Mouse (Mus musculus): ENCODE measurements around the gene Dctn2. TPM values are rescaled to one million over a fixed set of nuclear protein-coding genes. Genes with fewer than 3 reads are reported as not detected.
"Not testable (repeated sequence)": the region's sequence is repeated elsewhere in the genome, so short reads cannot be mapped to it uniquely, and the experiment has no call there.

The Dctn2 gene
- polyA plus RNA-seq, 1 experiment from 2014 or later = 133 TPM

DNA sequence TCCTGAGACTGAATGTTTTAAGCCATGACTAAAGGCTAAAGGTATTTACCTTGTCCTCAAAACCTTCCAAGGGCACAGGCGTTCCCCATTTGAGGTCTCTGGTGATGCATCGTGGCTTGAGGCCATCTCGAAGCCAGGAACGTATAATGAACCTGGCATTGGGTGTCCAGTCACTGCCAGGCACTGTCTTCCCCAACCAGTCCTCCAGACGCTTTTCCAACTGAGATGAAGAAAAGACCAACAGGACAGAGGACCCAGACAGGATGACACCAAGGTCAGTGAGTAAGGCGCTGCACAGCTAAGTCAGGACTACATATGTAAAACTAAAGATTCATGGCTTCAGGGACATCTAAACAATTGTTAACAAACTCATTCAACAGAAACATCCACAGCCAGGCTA lies 34.2 kb downstream of the Dctn2 start:
- Histone ChIP-seq H3K27ac (replicated peaks) (no peak overlapping the region), H3K4me3 (no peak overlapping the region)
- WGBS = 91% methylated on average over 6 of the region's 6 CpGs

DNA sequence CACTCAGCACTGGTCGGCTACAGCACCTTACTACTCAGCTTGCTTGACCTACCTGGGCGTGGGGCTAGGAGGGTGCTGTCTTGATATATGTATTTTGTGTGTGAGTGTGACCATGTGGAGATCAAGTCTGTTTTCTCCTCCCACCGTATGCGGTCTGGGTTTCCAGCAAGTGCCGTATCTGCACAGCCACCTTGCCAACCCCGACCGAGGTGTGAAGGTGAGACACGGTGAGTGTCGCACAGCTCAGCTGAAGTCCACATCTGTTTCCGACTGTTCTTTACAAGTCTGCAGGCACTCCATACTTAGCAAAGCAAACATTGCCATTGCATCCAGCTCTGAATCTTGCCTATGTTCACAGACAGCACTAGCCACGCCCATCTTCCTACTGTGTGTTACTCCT lies 37.0 kb downstream of the Dctn2 start:
- H3K9ac ChIP-seq = no peak overlapping the region
- 90% methylated on average over 11 of the region's 11 CpGs for WGBS
- ATAC-seq (ENCODE audit: extremely low read depth, insufficient number of reproducible peaks, low FRiP score, low TSS enrichment) = no peak

More for the DNA sequence above, 34.2 kb downstream of the Dctn2 start:
- Histone ChIP-seq H3K4me1 (peaks cover 20% of the 10 kb centered on the region), H3K9me3 (no peaks in the 10 kb centered on the region), H3K9ac (no peak overlapping the region), H3K4me2 (no peak overlapping the region), H3K27me3 (replicated peaks) (no peaks in the 10 kb centered on the region), H3K36me3 (peaks cover 98% of the 10 kb centered on the region)
- ATAC-seq (ENCODE audit: extremely low read depth, insufficient number of reproducible peaks, low FRiP score, low TSS enrichment) = no peak

DNA sequence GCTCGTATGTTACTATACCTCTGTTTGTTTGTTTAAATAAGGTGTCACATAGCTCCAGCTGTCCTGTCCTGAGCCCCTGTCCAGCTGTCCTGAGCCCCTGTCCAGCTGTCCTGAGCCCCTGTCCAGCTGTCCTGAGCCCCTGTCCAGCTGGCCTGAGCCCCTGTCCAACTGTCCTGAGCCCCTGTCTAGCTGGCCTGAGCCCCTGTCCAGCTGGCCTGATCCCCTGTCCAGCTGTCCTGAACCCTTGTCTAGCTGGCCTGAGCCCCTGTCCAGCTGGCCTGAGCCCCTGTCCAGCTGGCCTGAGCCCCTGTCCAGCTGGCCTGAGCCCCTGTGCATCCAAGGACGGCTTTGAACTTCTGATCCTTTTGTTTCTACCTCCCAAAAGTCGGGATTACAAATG lies 43.0 kb downstream of the Dctn2 start:
- H3K27me3 ChIP-seq (replicated peaks); H3K27ac ChIP-seq (replicated peaks); H3K4me2 ChIP-seq; ATAC-seq (ENCODE audit: extremely low read depth, insufficient number of reproducible peaks, low FRiP score, low TSS enrichment); H3K9ac ChIP-seq; H3K9me3 ChIP-seq; H3K4me3 ChIP-seq: not testable (repeated sequence)
- peaks cover 58% of the 10 kb centered on the region for H3K36me3 ChIP-seq
- H3K4me1 ChIP-seq = peaks cover 19% of the 10 kb centered on the region
- WGBS = 84% methylated on average over 3 of the region's 3 CpGs

More for the DNA sequence above, 37.0 kb downstream of the Dctn2 start:
- no peaks in the 10 kb centered on the region for H3K27me3 ChIP-seq (replicated peaks)
- H3K27ac ChIP-seq (replicated peaks) = no peak overlapping the region
- no peaks in the 10 kb centered on the region for H3K4me1 ChIP-seq
- no peaks in the 10 kb centered on the region for H3K9me3 ChIP-seq
- H3K4me2 ChIP-seq = no peak overlapping the region
- no peak overlapping the region for H3K4me3 ChIP-seq
- peaks cover 98% of the 10 kb centered on the region for H3K36me3 ChIP-seq

DNA sequence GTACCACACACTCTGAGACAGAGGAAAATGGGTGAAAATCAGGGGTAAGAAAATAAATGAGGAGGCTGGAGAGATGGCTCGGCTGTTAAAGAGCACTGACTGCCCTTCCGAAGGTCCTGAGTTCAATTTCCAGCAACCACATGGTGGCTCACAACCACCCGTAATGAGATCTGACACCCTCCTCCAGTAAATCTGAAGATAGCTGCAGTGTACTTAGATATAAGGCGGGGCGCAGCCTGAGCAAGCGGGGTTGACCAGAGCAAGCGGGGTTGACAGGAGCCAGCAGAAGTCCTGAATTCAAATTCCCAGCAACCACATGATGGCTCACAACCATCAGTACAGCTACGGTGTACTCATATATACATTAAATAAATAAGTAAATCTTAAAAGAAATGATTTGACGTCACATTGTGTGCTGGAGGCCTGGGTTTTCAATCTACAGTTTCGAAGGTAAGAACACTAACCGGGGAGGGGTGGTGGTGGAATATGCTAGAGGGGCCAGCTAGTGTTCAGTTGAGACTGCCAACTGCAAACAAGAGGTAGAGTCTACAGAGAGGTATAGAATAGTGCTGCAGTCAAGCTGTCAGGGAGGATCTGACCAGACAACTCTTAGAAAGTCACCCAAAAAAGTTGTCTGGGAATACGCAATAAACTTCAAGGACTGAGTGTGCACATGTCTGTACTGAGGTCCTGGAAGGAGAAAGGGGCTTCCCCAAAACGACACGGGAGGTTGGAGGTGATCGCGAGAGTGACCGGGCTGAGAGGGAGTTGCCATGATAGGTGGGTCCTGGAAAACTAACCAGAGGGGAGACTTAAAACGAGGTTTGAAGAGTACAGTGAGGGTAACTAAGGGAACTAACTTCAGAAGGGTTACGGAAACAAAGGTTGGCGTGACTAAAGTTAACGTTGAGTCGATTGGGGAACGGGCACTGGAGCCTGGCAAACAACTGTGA lies 44.6 kb downstream of the Dctn2 start:
- Histone ChIP-seq H3K4me1 (peaks cover 19% of the 10 kb centered on the region), H3K9me3 (no peaks in the 10 kb centered on the region), H3K27ac (replicated peaks) (peak overlapping the region; percentile 69), H3K4me2 (peak overlapping the region; percentile 93), H3K27me3 (replicated peaks) (no peaks in the 10 kb centered on the region), H3K4me3 (peak overlapping the region; percentile 82), H3K36me3 (peaks cover 42% of the 10 kb centered on the region), H3K9ac (peak overlapping the region; percentile 92)
- peak; percentile 21; the same call in 1 of the 2 replicates for ATAC-seq (ENCODE audit: extremely low read depth, insufficient number of reproducible peaks, low FRiP score, low TSS enrichment)
- 33% methylated on average over 23 of the region's 23 CpGs for WGBS

DNA sequence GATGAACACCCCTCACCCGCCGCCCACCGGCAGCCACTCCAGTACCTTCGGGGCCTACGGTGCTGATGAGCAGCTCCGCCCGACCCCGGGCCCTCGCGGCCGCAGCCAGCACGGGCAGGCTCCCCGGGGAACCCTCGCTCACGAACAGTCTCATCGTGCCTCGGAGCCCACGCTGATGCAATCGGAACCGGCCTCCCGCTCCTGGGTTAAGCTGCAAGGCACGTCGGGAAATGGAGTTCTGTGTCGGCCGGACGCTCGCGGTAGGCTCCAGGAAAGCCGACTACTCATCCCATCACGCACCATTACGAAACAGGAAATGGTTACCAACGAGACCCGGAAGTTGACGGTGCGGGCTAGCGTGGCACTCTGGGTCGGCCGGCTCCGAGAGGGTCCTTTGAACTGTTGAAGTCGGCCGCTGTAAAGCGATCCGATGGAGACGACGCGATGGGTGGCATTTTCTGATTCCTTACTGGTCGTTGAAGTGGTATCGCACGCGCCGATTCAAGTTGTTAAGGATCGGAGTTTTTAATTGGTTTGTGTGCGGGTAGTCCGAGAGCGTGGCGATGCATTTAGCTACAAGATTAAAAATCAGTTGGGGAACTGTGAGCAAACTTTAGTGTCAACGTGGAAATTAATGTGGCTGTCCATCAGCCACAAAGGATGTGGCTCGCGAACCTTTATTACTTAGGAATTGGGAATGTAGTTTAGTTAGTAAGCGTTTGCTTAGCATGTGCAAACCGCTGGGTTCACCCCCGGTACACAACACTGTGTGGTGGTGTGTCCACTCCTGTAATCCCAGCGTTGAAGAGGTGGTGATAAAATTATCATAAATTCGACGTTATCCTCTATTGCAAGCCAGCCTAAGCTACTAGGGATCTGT lies 45.5 kb downstream of the Dctn2 start, which contains the start of gene Mars:
Gene Mars (minus strand): TSS at position 311 of the 880 bp plus-strand sequence.
- WGBS = under 1% methylated on average over 65 of the region's 65 CpGs
- H3K9me3 ChIP-seq = no peaks in the 10 kb centered on the region
- ATAC-seq (ENCODE audit: extremely low read depth, insufficient number of reproducible peaks, low FRiP score, low TSS enrichment) = peak; percentile 89
- H3K4me3 ChIP-seq = peak within 1 kb of the TSS; percentile 82
- peaks cover 32% of the 10 kb centered on the region for H3K36me3 ChIP-seq
- H3K27ac ChIP-seq (replicated peaks) = peak within 1 kb of the TSS; percentile 70
- H3K4me1 ChIP-seq = peaks cover 19% of the 10 kb centered on the region
- peak within 1 kb of the TSS; percentile 93 for H3K4me2 ChIP-seq
- H3K27me3 ChIP-seq (replicated peaks) = no peaks in the 10 kb centered on the region
- H3K9ac ChIP-seq = peak within 1 kb of the TSS; percentile 92

DNA sequence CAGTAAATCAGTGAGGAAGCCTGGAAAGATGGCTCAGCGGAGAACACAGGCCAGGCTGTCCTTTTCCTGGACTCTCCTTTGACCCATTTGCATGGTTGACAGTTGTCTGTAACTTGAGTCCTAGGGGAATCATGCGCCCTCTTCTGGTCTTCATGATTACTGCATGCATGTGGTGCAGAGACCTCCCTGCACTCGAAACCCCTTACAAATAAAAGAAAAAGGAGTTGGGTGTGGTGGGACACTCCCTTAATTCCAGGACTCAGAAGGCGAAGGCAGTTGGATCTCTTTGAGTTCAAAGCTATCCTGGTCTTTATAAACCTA lies 46.1 kb downstream of the Dctn2 start:
- Histone ChIP-seq H3K36me3 (peaks cover 26% of the 10 kb centered on the region), H3K9ac (peak overlapping the region; percentile 92), H3K4me2 (peak overlapping the region; percentile 93), H3K4me3 (peak overlapping the region; percentile 82), H3K4me1 (peaks cover 19% of the 10 kb centered on the region), H3K27me3 (replicated peaks) (no peaks in the 10 kb centered on the region), H3K27ac (replicated peaks) (peak overlapping the region; percentile 70), H3K9me3 (no peaks in the 10 kb centered on the region)
- 2% methylated on average over 4 of the region's 4 CpGs for WGBS
- no peak for ATAC-seq (ENCODE audit: extremely low read depth, insufficient number of reproducible peaks, low FRiP score, low TSS enrichment)

DNA sequence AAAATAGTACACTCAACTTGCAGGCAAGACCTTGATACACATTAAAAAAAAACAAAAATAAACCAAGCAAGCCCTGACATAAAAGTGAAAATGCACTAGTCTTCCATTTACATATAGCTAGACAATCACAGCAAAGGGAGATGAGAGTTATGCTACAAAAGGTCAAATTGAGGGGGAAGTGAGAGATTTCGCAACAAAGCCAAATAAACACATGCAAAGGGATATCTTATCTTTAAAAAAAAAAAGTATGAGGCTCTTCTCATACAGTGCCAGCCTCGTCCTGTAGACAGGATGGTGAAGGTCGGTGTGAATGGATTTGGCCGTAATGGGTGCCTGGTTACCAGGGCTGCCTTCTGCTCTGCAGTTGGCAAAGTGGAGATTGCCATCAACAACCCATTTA lies 46.7 kb downstream of the Dctn2 start:
- Histone ChIP-seq H3K4me1 (peaks cover 19% of the 10 kb centered on the region), H3K27ac (replicated peaks) (no peak overlapping the region), H3K4me2 (no peak overlapping the region; the same call in 1 of the 2 replicates), H3K9me3 (no peaks in the 10 kb centered on the region), H3K4me3 (no peak overlapping the region), H3K36me3 (peaks cover 21% of the 10 kb centered on the region), H3K27me3 (replicated peaks) (no peaks in the 10 kb centered on the region; the same call in 1 of the 2 replicates), H3K9ac (no peak overlapping the region)
- WGBS = 57% methylated on average over 4 of the region's 4 CpGs
- ATAC-seq (ENCODE audit: extremely low read depth, insufficient number of reproducible peaks, low FRiP score, low TSS enrichment) = no peak

DNA sequence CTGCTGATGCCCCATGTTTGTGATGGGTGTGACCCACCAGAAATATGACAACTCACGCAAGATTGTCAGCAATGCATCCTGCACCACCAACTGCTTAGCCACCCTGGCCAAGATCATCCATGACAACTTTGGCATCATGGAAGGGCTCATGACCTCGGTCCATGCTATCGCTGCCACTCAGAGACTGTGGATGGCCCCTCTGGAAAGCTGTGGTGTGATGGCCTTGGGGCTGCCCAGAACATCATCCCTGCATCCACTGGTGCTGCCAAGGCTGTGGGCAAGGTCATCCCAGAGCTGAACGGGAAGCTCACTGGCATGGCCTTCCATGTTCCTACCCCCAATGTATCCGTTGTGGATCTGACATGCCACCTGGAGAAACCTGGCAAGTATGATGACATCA lies 47.3 kb downstream of the Dctn2 start:
- peaks cover 14% of the 10 kb centered on the region for H3K36me3 ChIP-seq
- not testable (repeated sequence) for ATAC-seq (ENCODE audit: extremely low read depth, insufficient number of reproducible peaks, low FRiP score, low TSS enrichment); H3K9ac ChIP-seq; H3K27me3 ChIP-seq (replicated peaks); H3K9me3 ChIP-seq; H3K4me2 ChIP-seq; H3K27ac ChIP-seq (replicated peaks); H3K4me3 ChIP-seq
- H3K4me1 ChIP-seq = peaks cover 19% of the 10 kb centered on the region
- WGBS = 87% methylated on average over 5 of the region's 5 CpGs

DNA sequence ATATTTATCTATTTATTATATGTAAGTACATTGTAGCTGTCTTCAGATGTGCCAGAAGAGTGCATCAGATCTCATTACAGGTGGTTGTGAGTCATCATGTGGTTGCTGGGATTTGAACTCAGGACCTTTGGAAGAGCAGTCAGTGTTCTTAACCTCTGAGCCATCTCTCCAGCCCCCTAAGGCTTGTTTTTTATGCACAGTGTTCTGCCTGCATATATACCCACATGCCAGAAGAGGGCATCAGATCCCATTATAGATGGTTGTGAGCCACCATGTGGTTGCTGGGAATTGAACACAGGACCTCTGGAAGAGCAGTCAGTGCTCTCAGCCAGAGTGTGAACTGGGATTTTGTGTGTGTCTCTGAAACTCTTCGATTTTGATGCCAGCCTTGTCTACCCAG lies 48.8 kb downstream of the Dctn2 start:
- H3K27me3 ChIP-seq (replicated peaks); H3K4me2 ChIP-seq; H3K27ac ChIP-seq (replicated peaks); H3K36me3 ChIP-seq; H3K9me3 ChIP-seq; ATAC-seq (ENCODE audit: extremely low read depth, insufficient number of reproducible peaks, low FRiP score, low TSS enrichment); H3K4me3 ChIP-seq; H3K9ac ChIP-seq: not testable (repeated sequence)
- peaks cover 18% of the 10 kb centered on the region for H3K4me1 ChIP-seq
- 75% methylated on average over 1 of the region's 1 CpGs for WGBS

DNA sequence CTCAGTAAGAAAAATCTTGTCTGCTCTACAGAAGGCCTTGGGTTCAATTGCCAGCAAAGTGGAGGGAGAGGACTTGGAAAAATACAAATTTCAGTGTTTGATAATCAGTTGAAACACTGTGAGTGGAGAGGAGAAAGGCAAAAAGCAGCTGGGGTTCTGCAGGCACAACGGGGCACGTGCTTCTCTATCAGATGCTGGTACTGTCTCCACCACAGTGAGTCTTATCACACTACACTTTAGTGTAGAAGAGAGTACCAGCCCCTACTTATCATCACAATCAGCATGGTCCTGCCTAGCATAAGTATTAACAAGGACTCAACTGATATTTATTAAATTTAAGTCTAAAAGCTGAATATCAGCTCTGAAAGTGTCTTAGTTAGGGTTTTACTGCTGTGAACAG lies 51.1 kb downstream of the Dctn2 start:
- WGBS = 59% methylated on average over 2 of the region's 2 CpGs
- no peaks in the 10 kb centered on the region for H3K9me3 ChIP-seq
- no peak for ATAC-seq (ENCODE audit: extremely low read depth, insufficient number of reproducible peaks, low FRiP score, low TSS enrichment)

DNA sequence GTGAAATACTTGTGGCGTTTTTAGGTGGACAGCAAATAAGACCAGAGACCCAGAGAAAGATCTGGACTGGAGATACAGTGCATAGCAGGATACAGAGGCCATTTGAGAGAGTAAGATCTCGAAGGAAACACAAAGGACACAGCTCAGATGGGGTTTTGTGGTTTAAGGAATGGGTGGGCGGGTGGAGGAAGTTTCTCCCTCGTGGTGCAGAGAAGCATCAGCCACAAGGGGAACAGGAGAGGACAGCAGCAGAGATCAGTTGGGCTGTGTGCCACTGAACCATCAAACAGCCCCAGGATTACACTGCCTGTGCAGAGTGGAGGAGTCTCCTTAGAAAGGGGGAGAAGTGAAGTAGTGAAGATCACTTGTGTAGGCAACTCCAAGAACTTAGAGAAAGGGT lies 51.8 kb downstream of the Dctn2 start:
- H3K27ac ChIP-seq (replicated peaks) = no peak overlapping the region
- no peaks in the 10 kb centered on the region for H3K36me3 ChIP-seq
- 36% methylated on average over 4 of the region's 4 CpGs for WGBS

More for the DNA sequence above, 51.1 kb downstream of the Dctn2 start:
- H3K9ac ChIP-seq = no peak overlapping the region
- H3K4me1 ChIP-seq = peaks cover 7% of the 10 kb centered on the region; the same call in 1 of the 2 replicates
- H3K4me3 ChIP-seq = no peak overlapping the region
- no peak overlapping the region for H3K27ac ChIP-seq (replicated peaks)
- H3K4me2 ChIP-seq = no peak overlapping the region
- H3K36me3 ChIP-seq = no peaks in the 10 kb centered on the region
- H3K27me3 ChIP-seq (replicated peaks) = peaks cover 16% of the 10 kb centered on the region

More for the DNA sequence above, 51.8 kb downstream of the Dctn2 start:
- H3K9ac ChIP-seq = no peak overlapping the region
- no peak overlapping the region for H3K4me3 ChIP-seq
- H3K9me3 ChIP-seq = no peaks in the 10 kb centered on the region
- H3K4me2 ChIP-seq = no peak overlapping the region
- H3K4me1 ChIP-seq = peaks cover under 1% of the 10 kb centered on the region; the same call in 1 of the 2 replicates
- no peak for ATAC-seq (ENCODE audit: extremely low read depth, insufficient number of reproducible peaks, low FRiP score, low TSS enrichment)
- H3K27me3 ChIP-seq (replicated peaks) = peaks cover 23% of the 10 kb centered on the region

All from heart, embryonic 13.5 days (tissue).